In the genomic region with DNA sequence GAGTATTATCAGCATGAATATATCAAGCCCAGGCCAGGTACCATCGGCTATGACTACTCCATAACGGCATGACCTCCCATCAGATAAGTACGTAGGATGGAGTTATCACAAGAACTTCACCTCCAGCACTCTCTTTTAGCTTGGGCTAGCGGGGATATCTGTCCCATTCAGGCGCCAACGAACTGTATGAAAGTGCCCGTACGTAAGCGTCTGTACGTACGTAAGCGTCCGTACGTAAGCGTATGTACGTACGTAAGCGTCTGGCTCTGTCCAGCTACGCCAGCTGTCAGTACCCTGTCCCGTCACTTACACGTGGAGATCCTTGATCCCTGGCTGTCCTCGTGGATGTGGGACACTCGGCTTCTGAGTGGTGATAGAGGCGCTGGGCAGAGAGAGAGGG, we compare ENCODE assay signal across 11 mouse cellular contexts. TPM values are rescaled to one million over a fixed set of nuclear protein-coding genes. Genes with fewer than 3 reads are reported as not detected.
"Had no signal": no experiment of that assay in that cellular context is flagged by ENCODE, and none has a peak within 500 bp of the region (broad histone marks: within the 10 kb centered on the region; RNA-seq: fewer than 3 reads in every experiment).

No protein-coding gene starts in this region.

- H3K27ac ChIP-seq: intestine, embryonic 15.5 days; left cerebral cortex, adult 2 months; limb, embryonic 15.5 days; midbrain, embryonic 13.5 days; neural tube, embryonic 15.5 days had no signal

- H3K9ac ChIP-seq: intestine, embryonic 15.5 days; limb, embryonic 15.5 days; lung, embryonic 14.5 days; midbrain, embryonic 13.5 days; neural tube, embryonic 15.5 days had no signal

- H3K4me2 ChIP-seq: intestine, embryonic 15.5 days; limb, embryonic 15.5 days; lung, embryonic 14.5 days; midbrain, embryonic 13.5 days; neural tube, embryonic 15.5 days had no signal

- ATAC-seq: intestine, embryonic 15.5 days; midbrain, embryonic 13.5 days had no signal

- H3K4me3 ChIP-seq: intestine, embryonic 15.5 days; left cerebral cortex, adult 2 months; limb, embryonic 15.5 days; megakaryocyte, embryonic 14.5 days; midbrain, embryonic 13.5 days; neural tube, embryonic 15.5 days had no signal

- H3K9me3 ChIP-seq: intestine, embryonic 15.5 days; limb, embryonic 15.5 days; megakaryocyte, embryonic 14.5 days; midbrain, embryonic 13.5 days; neural tube, embryonic 15.5 days had no signal

- H3K36me3 ChIP-seq: intestine, embryonic 15.5 days; midbrain, embryonic 13.5 days; neural tube, embryonic 15.5 days had no signal

- DNase-seq: kidney, adult 18-20 months; kidney, postnatal 25 days; lung, embryonic 14.5 days; lung, postnatal 10 days; lung, postnatal 4 days had no signal

- H3K27me3 ChIP-seq: intestine, embryonic 15.5 days; limb, embryonic 15.5 days; neural tube, embryonic 15.5 days had no signal

RNA-seq across cellular contexts. Expression of a gene that starts 15.6 kb away (rescaled TPM):
- polyA plus RNA-seq: lung, embryonic 14.5 days had no signal
